Mouse (Mus musculus): Measurements from ENCODE around the gene Rapgef4.
A peak's percentile ranks its signal among the peaks of the same experiment; 100 is the strongest.

Gene Rapgef4

GRCm38 (mm10) chr2:71980771-71981342 is at the start of gene Rapgef4:
Rapgef4 (plus strand) TSS chr2:71981240.
- peak; percentile 52 for DNase-seq (ENCODE audit: low spot score)

- DNase-seq (ENCODE audit: low spot score) = no peak
These were observed 47.0 kb upstream of the Rapgef4 start for GRCm38 (mm10) chr2:71934046-71934445.

DNA sequence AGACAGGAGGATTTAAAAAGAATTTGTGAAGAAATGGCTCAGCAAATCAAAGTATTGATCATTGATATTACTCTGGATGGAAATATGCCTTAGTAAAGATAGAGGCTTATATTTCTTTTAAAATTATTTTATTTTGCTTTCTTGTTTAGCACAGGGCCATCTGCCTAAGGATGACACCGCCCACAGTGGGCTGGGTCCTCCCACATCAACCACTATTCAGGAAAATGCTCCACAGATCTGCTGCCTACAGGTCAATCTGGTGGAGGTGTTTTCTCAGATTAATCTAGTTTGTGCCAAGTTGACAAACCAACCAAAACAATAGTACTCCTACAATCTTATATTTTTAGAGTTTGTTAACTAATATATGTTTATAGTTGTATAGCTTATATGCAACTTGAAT is 44.3 kb upstream of the Rapgef4 start:
- no peak for DNase-seq (ENCODE audit: low spot score)

DNA sequence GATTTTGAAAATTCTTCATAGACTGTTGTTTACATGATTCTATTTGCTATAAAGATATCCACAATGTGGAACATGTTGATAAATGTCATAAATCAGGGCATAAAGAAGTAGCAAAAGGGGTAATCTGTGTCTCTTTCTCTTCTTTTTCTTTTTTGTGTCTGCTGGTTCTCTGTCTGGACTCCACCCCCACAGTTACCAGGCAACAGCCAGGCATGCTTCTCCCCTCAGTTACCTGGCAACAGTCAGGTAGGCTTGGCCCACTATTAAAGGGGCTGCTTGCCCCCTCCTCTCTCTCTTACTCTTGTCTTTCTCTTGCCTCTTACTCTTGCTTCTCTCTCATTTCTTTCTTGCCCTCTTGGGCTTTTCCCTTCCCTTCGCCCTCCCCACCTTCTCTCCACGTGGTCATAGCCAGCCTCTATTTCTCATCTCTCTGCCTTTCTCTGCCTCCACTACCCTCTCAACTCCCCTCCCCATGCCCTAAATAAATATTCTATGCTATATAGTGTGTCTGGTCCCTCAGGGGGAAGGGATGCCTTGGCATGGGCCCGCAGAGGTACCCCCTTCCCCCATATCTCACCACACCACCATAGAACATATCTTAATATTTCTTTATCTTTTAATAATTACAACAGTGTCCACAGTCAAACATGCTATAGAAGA is 43.3 kb upstream of the Rapgef4 start:
- DNase-seq (ENCODE audit: low spot score) = no peak

DNA sequence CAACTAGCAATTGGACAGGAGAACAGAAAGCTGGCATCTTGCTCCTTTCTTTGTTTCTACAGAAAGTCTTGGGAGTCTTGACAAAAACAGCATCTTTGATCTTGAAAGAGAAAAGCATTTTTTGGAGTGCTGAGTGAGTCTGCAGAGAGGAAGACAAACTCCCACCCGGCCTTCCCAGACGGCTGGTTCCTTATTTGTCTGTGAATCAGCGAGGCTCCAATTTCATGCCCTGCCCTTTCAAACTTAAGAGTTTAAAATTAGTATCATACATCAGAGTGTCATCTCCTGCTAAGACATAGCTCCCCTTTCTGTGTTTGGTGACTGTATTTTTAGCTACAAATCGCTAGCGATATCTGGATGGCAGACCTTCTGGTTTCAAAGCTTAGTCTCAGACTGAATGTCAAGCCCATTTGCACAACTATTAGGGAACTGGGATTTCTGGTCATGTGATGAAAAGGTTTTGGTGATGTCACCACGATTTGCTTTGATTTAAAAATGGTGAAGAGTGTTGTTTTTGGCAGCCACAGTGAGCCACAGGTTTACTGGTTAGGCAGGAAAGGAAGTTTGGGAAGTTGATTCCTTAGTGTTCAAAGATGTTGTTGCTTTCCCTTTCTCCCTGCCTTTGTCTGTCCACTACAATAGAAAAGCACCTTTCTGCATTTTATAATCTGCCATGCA is 42.2 kb upstream of the Rapgef4 start:
- DNase-seq (ENCODE audit: low spot score) = no peak

- no peak for DNase-seq (ENCODE audit: low spot score)
These were observed 39.9 kb upstream of the Rapgef4 start for GRCm38 (mm10) chr2:71941005-71941720.

- DNase-seq (ENCODE audit: low spot score) = no peak
These were observed 39.3 kb upstream of the Rapgef4 start for GRCm38 (mm10) chr2:71941721-71942087.

DNA sequence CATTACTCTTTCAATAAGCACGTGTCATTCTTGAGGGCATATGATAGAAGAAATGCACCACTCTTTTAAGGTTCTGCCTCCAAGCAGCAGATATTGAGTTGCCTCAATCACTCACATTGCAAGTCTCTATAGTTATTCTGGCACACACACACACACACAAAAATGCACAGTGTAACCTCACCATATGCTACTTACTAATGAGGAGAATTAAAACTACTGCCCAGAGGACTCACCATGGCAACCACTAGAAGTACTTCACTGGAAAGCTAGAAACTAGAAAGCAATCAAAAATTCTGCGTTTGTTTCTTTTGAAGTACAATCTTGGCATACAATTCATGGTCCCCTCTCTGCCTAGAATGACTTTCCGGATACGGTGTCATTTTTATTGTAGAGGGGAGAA is 29.8 kb upstream of the Rapgef4 start:
- DNase-seq (ENCODE audit: low spot score) = no peak

DNA sequence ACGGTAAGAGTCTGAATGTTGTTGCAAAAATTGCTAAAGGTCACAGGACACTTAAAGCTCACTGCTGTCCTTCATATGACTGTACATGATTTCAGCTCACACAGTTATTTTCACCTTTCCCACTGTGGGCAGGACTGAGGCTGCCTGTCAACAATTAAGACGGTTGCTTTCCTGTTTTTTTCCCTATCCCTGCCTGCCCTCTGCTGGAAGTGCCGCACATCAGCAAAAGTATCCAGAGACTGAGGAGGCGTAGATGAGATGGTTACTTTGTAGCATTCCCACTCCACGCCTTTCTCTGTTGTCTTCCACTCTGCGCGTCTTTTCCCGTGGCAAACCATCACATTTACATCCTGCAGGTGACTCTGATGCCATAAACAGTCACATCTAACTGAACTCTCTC is 25.4 kb upstream of the Rapgef4 start:
- peak; percentile 79 for DNase-seq (ENCODE audit: low spot score)

- DNase-seq (ENCODE audit: low spot score) = no peak
These were observed 24.6 kb upstream of the Rapgef4 start for GRCm38 (mm10) chr2:71956463-71956862.

DNA sequence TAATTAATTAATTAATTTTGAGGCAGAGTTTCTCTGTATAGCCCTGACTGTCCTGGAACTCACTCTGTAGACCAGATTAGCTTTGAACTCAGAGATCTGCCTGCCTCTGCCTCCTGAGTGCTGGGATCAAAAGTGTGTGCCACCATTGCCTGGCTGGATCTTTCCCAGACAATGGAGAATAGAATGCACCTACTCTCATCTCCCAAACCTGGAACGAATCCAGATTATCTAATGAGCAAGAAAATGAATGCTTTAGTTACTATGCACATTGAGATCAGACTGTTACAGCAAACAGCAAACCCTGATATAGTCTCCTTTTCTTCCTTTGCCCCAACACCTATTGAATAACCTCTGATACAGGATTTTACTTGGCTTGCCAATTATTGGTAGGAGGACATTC is 23.1 kb upstream of the Rapgef4 start:
- DNase-seq (ENCODE audit: low spot score) = no peak

DNA sequence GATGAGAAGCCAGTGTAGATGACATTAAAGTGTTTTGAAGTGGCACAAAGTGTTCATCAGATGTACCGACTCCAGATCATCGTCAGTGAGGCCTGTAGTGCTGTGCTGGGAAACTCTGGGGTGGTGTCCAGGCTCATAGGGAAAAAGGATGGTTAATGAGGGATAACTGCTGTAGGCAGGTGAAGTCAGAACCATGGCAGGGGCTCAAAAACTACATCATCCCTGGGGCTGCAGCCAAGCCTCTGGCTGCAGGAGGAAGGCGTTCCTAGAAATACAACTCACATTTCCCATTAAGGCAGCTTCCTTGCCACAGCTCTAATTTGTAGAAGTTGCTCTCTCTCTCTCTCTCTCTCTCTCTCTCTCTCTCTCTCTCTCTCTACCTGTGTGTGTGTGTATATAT is 22.6 kb upstream of the Rapgef4 start:
- DNase-seq (ENCODE audit: low spot score) = no peak

- DNase-seq (ENCODE audit: low spot score) = no peak
These were observed 16.8 kb upstream of the Rapgef4 start for GRCm38 (mm10) chr2:71964216-71964615.

GRCm38 (mm10) chr2:71965476-71965875 is 15.6 kb upstream of the Rapgef4 start:
- peak; percentile 61 for DNase-seq (ENCODE audit: low spot score)

DNA sequence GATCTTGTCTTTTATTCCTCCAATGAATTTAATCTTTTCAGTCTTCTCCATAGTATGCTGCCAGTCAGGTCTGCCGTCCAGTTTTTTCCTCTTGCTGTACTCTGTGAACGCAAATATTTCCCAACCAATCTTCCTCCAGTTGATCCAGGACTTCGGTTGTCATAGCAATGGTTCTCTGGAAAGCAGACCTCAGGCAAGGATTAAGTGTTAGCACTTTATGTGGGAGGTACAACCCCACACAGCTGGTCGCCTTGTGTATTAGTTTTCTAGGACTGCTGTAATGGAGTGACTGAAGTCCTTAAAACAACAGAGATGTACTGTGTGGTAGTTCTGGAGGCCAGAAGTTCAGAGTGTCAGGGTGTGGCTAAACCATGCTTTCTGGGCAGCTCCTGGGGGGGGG is 14.3 kb upstream of the Rapgef4 start:
- no peak for DNase-seq (ENCODE audit: low spot score)

GRCm38 (mm10) chr2:71967855-71968254 is 13.2 kb upstream of the Rapgef4 start:
- no peak for DNase-seq (ENCODE audit: low spot score)

DNA sequence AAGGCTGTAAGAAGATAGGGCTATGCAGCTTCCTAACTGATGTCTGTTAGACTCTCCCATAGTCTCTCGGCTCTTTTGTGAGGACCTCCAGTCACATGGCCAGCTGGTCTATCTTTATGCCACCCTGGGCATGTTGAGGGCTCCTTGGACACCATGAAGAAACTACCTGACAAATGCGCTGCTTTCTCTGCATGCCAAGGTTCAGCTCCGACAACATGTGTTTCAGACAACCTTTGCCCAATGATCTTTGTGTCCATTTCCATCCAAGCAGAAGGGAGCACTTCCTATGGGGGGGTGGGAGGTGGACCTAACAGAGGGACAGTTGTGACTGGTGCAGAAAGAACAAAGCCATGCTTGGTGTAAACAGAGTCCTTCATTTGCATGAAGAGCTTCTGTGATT is 7.4 kb upstream of the Rapgef4 start:
- no peak for DNase-seq (ENCODE audit: low spot score)

GRCm38 (mm10) chr2:71974143-71974846 is 6.7 kb upstream of the Rapgef4 start:
- DNase-seq (ENCODE audit: low spot score) = no peak

- DNase-seq (ENCODE audit: low spot score) = no peak
These were observed 1.1 kb upstream of the Rapgef4 start for GRCm38 (mm10) chr2:71979981-71980380.

DNA sequence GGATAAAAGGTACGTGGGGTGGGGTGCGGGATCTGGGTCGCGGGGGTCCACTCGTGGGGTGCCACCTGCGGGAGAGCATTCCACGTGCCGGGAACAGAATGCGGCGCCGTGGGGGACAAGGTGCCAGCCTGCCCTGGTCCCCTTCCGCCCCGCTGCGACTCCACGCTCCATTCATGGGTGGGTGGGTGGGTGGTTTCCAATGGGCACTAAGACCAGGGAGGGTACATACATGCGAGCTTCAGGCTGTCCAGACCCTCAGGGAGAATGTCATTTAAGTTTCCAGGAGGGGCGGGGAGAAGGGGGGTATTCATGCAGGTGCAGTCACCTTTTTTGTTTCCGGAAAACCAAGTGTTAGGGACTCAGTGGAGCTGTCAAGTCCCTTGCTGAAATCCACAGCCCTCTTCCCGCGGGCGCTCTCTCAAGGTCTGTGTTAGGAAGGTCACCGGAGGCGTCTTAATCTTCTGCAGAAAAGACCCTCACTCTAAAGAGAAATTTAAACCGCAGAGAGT is 357 bp downstream of the Rapgef4 start:
- no peak for DNase-seq (ENCODE audit: low spot score)

- DNase-seq (ENCODE audit: low spot score) = no peak
These were observed 856 bp downstream of the Rapgef4 start for GRCm38 (mm10) chr2:71981896-71982295.
